Mouse (Mus musculus): ENCODE results near the gene Tmod3. TPM values are rescaled to one million over a fixed set of nuclear protein-coding genes. Genes with fewer than 3 reads are reported as not detected.
"Not testable (repeated sequence)": the region's sequence is repeated elsewhere in the genome, so short reads cannot be mapped to it uniquely, and the experiment has no call there.

Gene Tmod3
- total RNA-seq, 2 experiments from 2014 or later: 62.9 to 74.0 TPM

- intact Hi-C loops (cut with DNase I): no loop called here
- DNase-seq (ENCODE audit: low spot score): peak; percentile 44
Observed at GRCm38 (mm10) chr9:75558812-75559511, 495 bp downstream of the Tmod3 start.

GRCm38 (mm10) chr9:75558360-75558759 is 1.1 kb downstream of the Tmod3 start:
- intact Hi-C loops (cut with DNase I): no loop called here
- DNase-seq (ENCODE audit: low spot score): no peak

GRCm38 (mm10) chr9:75553719-75554118 is 5.7 kb downstream of the Tmod3 start:
- intact Hi-C loops (cut with DNase I): no loop called here
- DNase-seq (ENCODE audit: low spot score): no peak

GRCm38 (mm10) chr9:75551342-75551741 is 8.1 kb downstream of the Tmod3 start:
- no peak for DNase-seq (ENCODE audit: low spot score)
- intact Hi-C loops (cut with DNase I): no loop called here

GRCm38 (mm10) chr9:75549010-75549409 is 10.4 kb downstream of the Tmod3 start:
- intact Hi-C loops (cut with DNase I): no loop called here
- peak; percentile 24 for DNase-seq (ENCODE audit: low spot score)

GRCm38 (mm10) chr9:75546885-75547553 is 12.4 kb downstream of the Tmod3 start:
- intact Hi-C loops (cut with DNase I): loop anchor here (1.0 kb wide), 1 partner anchor 20 kb away; no protein-coding TSS in a partner anchor
- DNase-seq (ENCODE audit: low spot score): peak; percentile 90

GRCm38 (mm10) chr9:75545514-75545913 is 13.9 kb downstream of the Tmod3 start:
- DNase-seq (ENCODE audit: low spot score): no peak
- intact Hi-C loops (cut with DNase I): no loop called here

GRCm38 (mm10) chr9:75541497-75541896 is 18.0 kb downstream of the Tmod3 start:
- intact Hi-C loops (cut with DNase I): no loop called here
- DNase-seq (ENCODE audit: low spot score): no peak

- DNase-seq (ENCODE audit: low spot score): no peak
- intact Hi-C loops (cut with DNase I): no loop called here
Observed at GRCm38 (mm10) chr9:75536422-75536821, 23.0 kb downstream of the Tmod3 start.

- DNase-seq (ENCODE audit: low spot score): no peak
- intact Hi-C loops (cut with DNase I): no loop called here
Observed at GRCm38 (mm10) chr9:75534431-75534962, 25.0 kb downstream of the Tmod3 start.

- intact Hi-C loops (cut with DNase I); DNase-seq (ENCODE audit: low spot score): not testable (repeated sequence)
Observed at GRCm38 (mm10) chr9:75532989-75533388, 26.5 kb downstream of the Tmod3 start.

- intact Hi-C loops (cut with DNase I): no loop called here
- no peak for DNase-seq (ENCODE audit: low spot score)
Observed at GRCm38 (mm10) chr9:75532461-75532860, 27.0 kb downstream of the Tmod3 start.

GRCm38 (mm10) chr9:75529358-75529757 is 30.1 kb downstream of the Tmod3 start:
- no peak for DNase-seq (ENCODE audit: low spot score)
- intact Hi-C loops (cut with DNase I): no loop called here

- intact Hi-C loops (cut with DNase I): no loop called here
- DNase-seq (ENCODE audit: low spot score): no peak
Observed at GRCm38 (mm10) chr9:75528096-75528495, 31.4 kb downstream of the Tmod3 start.

GRCm38 (mm10) chr9:75527368-75528059 is 31.9 kb downstream of the Tmod3 start:
- intact Hi-C loops (cut with DNase I): loop anchor here (1.0 kb wide), 1 partner anchor 20 kb away; no protein-coding TSS in a partner anchor
- DNase-seq (ENCODE audit: low spot score): peak; percentile 70

- peak; percentile 56 for DNase-seq (ENCODE audit: low spot score)
- intact Hi-C loops (cut with DNase I): loop anchor here (2.0 kb wide), 1 partner anchor 37 kb away; no protein-coding TSS in a partner anchor
Observed at GRCm38 (mm10) chr9:75523646-75524045, 35.8 kb downstream of the Tmod3 start.

GRCm38 (mm10) chr9:75522217-75522616 is 37.2 kb downstream of the Tmod3 start:
- intact Hi-C loops (cut with DNase I): loop anchor here (2.0 kb wide), 1 partner anchor 39 kb away; no protein-coding TSS in a partner anchor
- no peak for DNase-seq (ENCODE audit: low spot score)

- intact Hi-C loops (cut with DNase I): loop anchor here (1.0 to 2.0 kb wide), 3 partner anchors 39 to 61 kb away; no protein-coding TSS in a partner anchor
- no peak for DNase-seq (ENCODE audit: low spot score)
Observed at GRCm38 (mm10) chr9:75521788-75522187, 37.7 kb downstream of the Tmod3 start.

GRCm38 (mm10) chr9:75520940-75521339 is 38.5 kb downstream of the Tmod3 start:
- no peak for DNase-seq (ENCODE audit: low spot score)
- intact Hi-C loops (cut with DNase I): loop anchor here (1.0 kb wide), 2 partner anchors 48 to 61 kb away; no protein-coding TSS in a partner anchor

GRCm38 (mm10) chr9:75517751-75518150 is 41.7 kb downstream of the Tmod3 start:
- intact Hi-C loops (cut with DNase I): loop anchor here (5.0 kb wide), 1 partner anchor 75 kb away; the partner anchor contains the start of gene Leo1

More at GRCm38 (mm10) chr9:75517751-75518150, 41.7 kb downstream of the Tmod3 start:
- DNase-seq (ENCODE audit: low spot score): no peak

Measured in heart, postnatal 25 days (tissue).